Mouse (Mus musculus) kidney, postnatal 36 days (tissue): ENCODE measurements at regions not wholly inside any gene's neighbourhood (a gene's known extent, or its start where the extent isn't known, plus 50 kb on each side); places are given as distances from the start of the nearest gene placed in this dataset.

Source experiments
- DNase-seq, 2 experiments: peaks; one replicate each; pipeline ENCODE4 v3.0.0; 2021 to 2022; ENCODE audit warnings: mixed read lengths in 2 of 2

- peak in 1 of 2 experiments; percentile 10 for DNase-seq
These were observed 81.3 kb downstream of the Atp6ap1l start for GRCm38 (mm10) chr13:90823877-90824276.

- peak; percentile 6 to 9 for DNase-seq
These were observed 83.3 kb downstream of the Atp6ap1l start for GRCm38 (mm10) chr13:90821898-90822297.

- no peak for DNase-seq
These were observed 84.7 kb downstream of the Atp6ap1l start for GRCm38 (mm10) chr13:90820453-90820852.

- no peak for DNase-seq
These were observed 85.2 kb downstream of the Atp6ap1l start for GRCm38 (mm10) chr13:90819934-90820333.

GRCm38 (mm10) chr13:90814174-90814865 lies 90.8 kb downstream of the Atp6ap1l start:
- DNase-seq, result no peak

GRCm38 (mm10) chr13:90810011-90810410 lies 95.1 kb downstream of the Atp6ap1l start:
- no peak for DNase-seq

- DNase-seq, result no peak
These were observed 105.5 kb downstream of the Atp6ap1l start for GRCm38 (mm10) chr13:90799641-90800040.

- DNase-seq, result no peak
These were observed 106.2 kb downstream of the Atp6ap1l start for GRCm38 (mm10) chr13:90798791-90799542.

- DNase-seq, result no peak
These were observed 106.8 kb downstream of the Atp6ap1l start for GRCm38 (mm10) chr13:90798381-90798780.

- DNase-seq, result no peak
These were observed 107.9 kb downstream of the Atp6ap1l start for GRCm38 (mm10) chr13:90797209-90797608.

GRCm38 (mm10) chr13:90796809-90797208 lies 108.3 kb downstream of the Atp6ap1l start:
- no peak for DNase-seq

- DNase-seq, result no peak
These were observed 122.7 kb downstream of the Atp6ap1l start for GRCm38 (mm10) chr13:90782435-90782834.

- no peak for DNase-seq
These were observed 123.2 kb downstream of the Atp6ap1l start for GRCm38 (mm10) chr13:90781974-90782373.

- no peak for DNase-seq
These were observed 127.2 kb downstream of the Atp6ap1l start for GRCm38 (mm10) chr13:90777952-90778298.

GRCm38 (mm10) chr13:90777123-90777951 lies 127.8 kb downstream of the Atp6ap1l start:
- no peak for DNase-seq

GRCm38 (mm10) chr13:90762154-90762553 lies 143.0 kb downstream of the Atp6ap1l start:
- DNase-seq, result peak in 1 of 2 experiments; percentile 19

- DNase-seq, result peak; percentile 13 to 36
These were observed 144.6 kb downstream of the Atp6ap1l start for GRCm38 (mm10) chr13:90760516-90761050.

- DNase-seq, result no peak
These were observed 150.7 kb downstream of the Atp6ap1l start for GRCm38 (mm10) chr13:90754451-90754850.

GRCm38 (mm10) chr13:90749741-90750140 lies 155.4 kb downstream of the Atp6ap1l start:
- DNase-seq, result no peak

- peak in 1 of 2 experiments; percentile 25 for DNase-seq
These were observed 160.1 kb downstream of the Atp6ap1l start for GRCm38 (mm10) chr13:90745063-90745462.

- no peak for DNase-seq
These were observed 162.3 kb downstream of the Atp6ap1l start for GRCm38 (mm10) chr13:90742615-90743402.

GRCm38 (mm10) chr13:90739797-90740196 lies 165.4 kb downstream of the Atp6ap1l start:
- no peak for DNase-seq
